Mouse (Mus musculus) urinary bladder, adult 18-20 months (tissue): ENCODE data around the gene Wdr5.
"Not testable (repeated sequence)": the region's sequence is repeated elsewhere in the genome, so short reads cannot be mapped to it uniquely, and the experiment has no call there.

Experiments
- DNase-seq, 2 experiments: peaks; one replicate each; pipeline ENCODE4 v3.0.0; 2022; ENCODE audit warnings: low spot score in 2 of 2, mixed read lengths in 2 of 2

The Wdr5 gene

GRCm38 (mm10) chr2:27496391-27497028 is 18.4 kb upstream of the Wdr5 start:
- DNase-seq, result no peak

- DNase-seq, result no peak
Observed at GRCm38 (mm10) chr2:27504113-27504885, 10.7 kb upstream of the Wdr5 start.

- peak; percentile 25 to 36 for DNase-seq
Observed at GRCm38 (mm10) chr2:27505539-27505938, 9.4 kb upstream of the Wdr5 start.

GRCm38 (mm10) chr2:27506658-27507057 is 8.3 kb upstream of the Wdr5 start:
- DNase-seq, result not testable (repeated sequence)

- DNase-seq, result no peak
Observed at GRCm38 (mm10) chr2:27507562-27507961, 7.4 kb upstream of the Wdr5 start, which contains the start of gene Brd3. TSS of gene Brd3 (minus strand) at chr2:27507662.

- no peak for DNase-seq
Observed at GRCm38 (mm10) chr2:27510706-27511105, 4.3 kb upstream of the Wdr5 start.

- no peak for DNase-seq
Observed at GRCm38 (mm10) chr2:27512909-27513308, 2.0 kb upstream of the Wdr5 start.

GRCm38 (mm10) chr2:27513861-27514260 is 1.1 kb upstream of the Wdr5 start:
- no peak for DNase-seq

- peak in 1 of 2 experiments; percentile 51 for DNase-seq
Observed at GRCm38 (mm10) chr2:27515341-27516166, 597 bp downstream of the Wdr5 start.

GRCm38 (mm10) chr2:27516289-27516688 is 1.3 kb downstream of the Wdr5 start:
- no peak for DNase-seq

GRCm38 (mm10) chr2:27518283-27518682 is 3.3 kb downstream of the Wdr5 start:
- DNase-seq, result no peak

GRCm38 (mm10) chr2:27538455-27539330 is 23.7 kb downstream of the Wdr5 start:
- DNase-seq, result not testable (repeated sequence)

GRCm38 (mm10) chr2:27539336-27539735 is 24.4 kb downstream of the Wdr5 start:
- DNase-seq, result no peak

GRCm38 (mm10) chr2:27539772-27540514 is 25.0 kb downstream of the Wdr5 start:
- peak; percentile 83 to 98 for DNase-seq

GRCm38 (mm10) chr2:27540515-27540836 is 25.5 kb downstream of the Wdr5 start:
- no peak for DNase-seq

GRCm38 (mm10) chr2:27541225-27541624 is 26.3 kb downstream of the Wdr5 start:
- no peak for DNase-seq

- DNase-seq, result no peak
Observed at GRCm38 (mm10) chr2:27544613-27545012, 29.7 kb downstream of the Wdr5 start.

- DNase-seq, result not testable (repeated sequence)
Observed at GRCm38 (mm10) chr2:27545517-27545916, 30.6 kb downstream of the Wdr5 start.

GRCm38 (mm10) chr2:27546041-27546440 is 31.1 kb downstream of the Wdr5 start:
- not testable (repeated sequence) for DNase-seq

- no peak for DNase-seq
Observed at GRCm38 (mm10) chr2:27547326-27547725, 32.4 kb downstream of the Wdr5 start.

- DNase-seq, result no peak
Observed at GRCm38 (mm10) chr2:27547986-27548385, 33.0 kb downstream of the Wdr5 start.
